Mouse (Mus musculus) ES-E14 (cell line): Measurements from ENCODE around the gene Gria2.

ENCODE experiments used
- ZC3H11A ChIP-seq: IDR thresholded peaks from 2 replicates; pipeline ENCODE4 v1.6.1; 2012; ENCODE audit warnings: low read depth, mild to moderate bottlenecking, inconsistent platforms, low read length, borderline replicate concordance
- ZNF384 ChIP-seq: IDR thresholded peaks from 2 replicates; pipeline ENCODE4 v1.6.1; 2012; ENCODE audit warnings: low read depth, low read length, inconsistent platforms

- TF ChIP-seq ZNF384 (no peak), ZC3H11A (no peak)
Observed at GRCm38 (mm10) chr3:80802596-80803081, at the start of gene Gria2.
